Mouse (Mus musculus): ENCODE data around the gene Atp6v0e2.

Atp6v0e2 gene

DNA sequence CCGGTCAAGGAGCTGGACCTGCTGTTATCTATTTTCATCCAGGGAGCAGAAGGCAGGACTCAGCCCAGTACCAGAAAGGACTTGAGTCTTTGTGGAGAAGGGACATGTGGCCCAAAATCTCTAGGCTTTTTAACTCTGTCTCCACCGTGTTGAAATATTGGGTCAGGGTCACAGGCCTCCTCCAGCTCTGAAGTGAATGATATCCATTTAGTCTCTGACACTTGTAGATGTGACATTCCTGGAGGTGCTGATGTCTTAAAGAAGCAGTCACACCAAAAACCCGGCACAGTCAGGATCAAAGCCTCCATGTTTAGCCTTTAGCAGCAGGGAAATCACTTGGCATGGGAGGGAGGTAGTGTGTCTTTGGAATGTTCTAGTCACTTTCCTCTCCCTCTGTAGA is 3.3 kb downstream of the Atp6v0e2 start:
- no peak for DNase-seq (ENCODE audit: low spot score in 2 of 2)

DNA sequence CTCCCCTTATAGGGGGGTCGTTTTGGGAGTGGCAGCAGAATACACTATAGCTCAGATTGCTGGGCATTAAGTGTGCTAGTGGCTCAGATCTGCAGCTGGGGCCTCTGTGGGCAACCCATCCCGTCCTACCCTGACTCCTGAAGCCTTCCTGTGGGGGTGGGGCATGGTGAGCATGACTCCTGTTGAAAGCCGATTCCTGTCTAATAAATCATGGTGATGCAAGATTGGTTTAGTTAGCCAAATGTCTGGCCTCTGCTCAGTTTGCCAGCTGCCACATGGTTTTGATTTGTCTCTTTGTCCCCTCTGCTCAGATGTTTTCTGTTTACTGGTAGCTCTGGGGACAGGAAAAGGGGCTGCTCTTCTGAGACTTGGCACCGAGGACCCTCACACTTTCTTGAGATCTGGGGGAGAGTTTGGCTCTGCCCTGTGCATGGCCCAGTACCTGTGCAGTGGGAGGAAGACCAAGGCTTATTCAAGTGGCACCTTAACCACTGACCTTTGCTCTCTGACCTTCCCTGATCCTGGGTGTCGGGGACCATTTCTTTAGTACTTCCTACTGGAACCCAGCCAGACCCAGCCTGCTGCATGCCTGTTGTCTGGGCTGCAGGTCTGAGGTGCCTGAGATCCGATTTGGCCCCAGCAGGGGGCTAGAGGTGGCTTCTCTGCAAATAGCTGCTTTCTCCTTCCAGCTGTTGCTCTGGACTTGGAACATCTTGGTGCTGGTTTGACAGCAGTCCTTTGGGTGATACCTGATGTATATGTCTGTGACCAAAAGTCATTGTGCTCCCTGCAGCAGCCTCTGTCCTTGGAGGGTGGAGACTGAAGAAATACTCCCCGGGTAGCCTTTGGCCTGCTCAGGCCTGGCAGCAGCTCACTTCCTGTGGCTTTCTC is 4.4 kb downstream of the Atp6v0e2 start:
- no peak for DNase-seq (ENCODE audit: low spot score in 2 of 2)

DNA sequence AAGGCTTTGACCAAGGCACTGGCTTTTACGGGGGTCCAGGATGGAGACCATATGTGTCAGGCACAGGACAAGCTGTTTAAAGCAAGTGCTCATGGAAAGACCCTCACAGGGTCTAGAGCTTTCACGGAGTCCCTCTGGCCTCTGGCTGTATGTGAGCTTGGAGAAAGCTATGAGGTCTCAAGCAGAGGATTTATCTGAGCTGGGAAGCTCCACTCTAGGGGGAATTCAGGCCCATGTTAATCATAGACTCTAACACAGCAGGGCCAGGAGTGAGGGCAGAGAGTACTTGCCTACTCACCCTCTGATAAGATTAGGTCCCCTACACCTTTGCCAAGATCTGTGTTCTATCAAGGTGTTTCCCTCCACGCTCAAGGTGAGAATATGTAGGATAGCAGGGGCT is 5.2 kb downstream of the Atp6v0e2 start:
- DNase-seq (ENCODE audit: low spot score in 2 of 2) = no peak

DNA sequence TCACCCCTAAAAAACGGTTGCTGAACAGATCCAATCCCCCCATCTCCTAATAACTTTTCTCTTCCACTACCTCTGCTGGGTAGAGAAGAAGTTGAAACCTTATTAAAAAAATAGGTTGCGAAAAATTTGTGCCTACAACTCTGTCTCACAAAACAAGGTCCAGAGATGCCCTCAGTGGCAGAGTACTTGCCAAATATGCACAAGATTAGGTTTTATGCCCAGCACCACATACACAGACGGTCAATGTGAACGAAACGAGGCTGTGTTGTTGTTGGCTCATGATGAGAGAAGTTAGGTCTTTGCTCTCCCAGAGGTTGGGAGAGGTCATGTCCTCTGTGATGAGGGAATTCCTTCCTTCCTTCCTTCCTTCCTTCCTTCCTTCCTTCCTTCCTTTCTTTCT is 7.8 kb downstream of the Atp6v0e2 start:
- DNase-seq (ENCODE audit: low spot score in 2 of 2) = no peak

- DNase-seq (ENCODE audit: low spot score in 2 of 2) = peak in 1 of 2 experiments; percentile 26
Measured at GRCm38 (mm10) chr6:48546271-48546670, 8.9 kb downstream of the Atp6v0e2 start.

- no peak for DNase-seq (ENCODE audit: low spot score in 2 of 2)
Measured at GRCm38 (mm10) chr6:48546858-48547257, 9.4 kb downstream of the Atp6v0e2 start.

GRCm38 (mm10) chr6:48548314-48548713 is 10.9 kb downstream of the Atp6v0e2 start:
- DNase-seq (ENCODE audit: low spot score in 2 of 2) = no peak

- DNase-seq (ENCODE audit: low spot score in 2 of 2) = peak; percentile 24 to 36
Measured at GRCm38 (mm10) chr6:48552918-48553317, 15.5 kb downstream of the Atp6v0e2 start.

DNA sequence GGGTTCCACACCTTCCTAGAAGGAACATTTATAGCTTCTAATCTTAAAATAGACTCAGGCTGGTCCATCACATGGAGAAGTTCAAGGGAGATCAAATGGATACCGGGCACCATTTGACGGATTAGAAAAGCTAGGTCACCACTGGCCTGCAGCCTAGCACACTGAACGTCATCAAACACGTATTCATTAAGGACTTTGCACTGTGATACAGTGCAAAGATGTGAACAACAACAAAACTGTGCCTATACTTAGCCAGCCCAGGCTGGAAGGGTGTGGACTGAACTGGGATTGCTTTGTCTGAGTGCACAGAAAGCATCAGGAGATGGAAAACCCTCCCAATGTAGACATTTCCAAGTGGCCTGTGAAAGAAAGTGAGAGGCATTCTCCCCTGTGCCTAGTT is 16.4 kb downstream of the Atp6v0e2 start:
- no peak for DNase-seq (ENCODE audit: low spot score in 2 of 2)

DNA sequence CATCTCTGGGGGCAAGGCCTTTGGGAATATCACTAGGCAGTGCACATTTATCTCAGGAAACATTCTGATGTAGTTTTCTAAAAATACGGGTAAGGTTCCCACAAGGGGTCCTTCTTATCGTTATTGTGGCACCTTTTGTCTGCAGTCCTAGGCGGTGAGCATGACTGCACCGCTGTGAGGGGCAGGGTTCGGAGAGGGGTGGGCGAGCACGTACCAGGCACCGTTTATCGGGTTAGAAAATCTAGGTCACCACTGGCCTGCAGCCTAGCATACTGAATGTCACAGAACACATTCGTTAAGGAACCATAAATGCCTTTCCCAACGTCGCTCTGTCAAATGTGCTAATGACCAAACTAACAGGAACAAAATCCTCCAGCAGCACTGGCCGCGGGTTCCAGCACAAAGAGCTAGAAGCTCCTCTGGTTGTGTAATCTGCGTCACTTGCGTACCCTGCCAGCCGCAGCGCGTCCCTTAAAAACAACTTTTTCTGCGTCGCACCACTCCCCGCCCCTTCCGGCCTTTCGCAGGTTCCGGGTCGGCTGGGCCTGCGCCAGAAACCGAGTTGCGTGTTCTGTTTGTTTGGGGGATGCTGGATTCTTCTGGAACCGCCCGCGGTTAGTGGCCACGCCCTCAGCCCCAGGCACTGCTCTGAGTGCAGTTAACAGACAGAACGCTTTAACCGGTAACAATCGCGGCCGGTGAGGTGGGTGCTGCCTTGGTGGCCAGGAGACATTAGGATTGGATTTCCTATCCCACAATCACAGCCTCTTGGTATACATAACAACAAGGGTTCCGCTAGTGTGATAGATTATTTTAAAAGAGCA is 17.1 kb downstream of the Atp6v0e2 start, which contains the start of gene Lrrc61:
Lrrc61 (plus strand) TSS at position 517 of the 824 bp plus-strand sequence.
- DNase-seq (ENCODE audit: low spot score in 2 of 2) = peak; percentile 86 to 90

GRCm38 (mm10) chr6:48555104-48555890 is 17.9 kb downstream of the Atp6v0e2 start:
- peak; percentile 41 to 51 for DNase-seq (ENCODE audit: low spot score in 2 of 2)

DNA sequence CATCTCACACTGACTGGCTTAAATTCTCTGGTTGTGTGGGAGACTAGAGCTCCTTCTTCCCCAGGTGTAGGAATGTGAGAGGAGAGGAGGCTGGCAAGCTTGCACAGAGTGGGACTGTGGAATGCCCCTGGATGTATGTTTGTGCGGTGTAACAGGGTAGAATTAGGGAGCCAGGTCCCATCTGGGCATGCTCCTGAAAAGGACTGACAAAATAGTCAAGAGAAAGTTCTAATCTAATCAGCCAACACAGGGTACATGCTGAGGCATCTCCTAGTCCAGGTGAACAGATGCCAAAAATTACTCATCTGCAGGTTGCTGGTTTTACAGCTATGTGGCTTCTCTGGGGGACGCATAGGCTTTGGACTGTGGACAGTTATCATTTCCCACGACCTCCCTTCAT is 18.5 kb downstream of the Atp6v0e2 start:
- no peak for DNase-seq (ENCODE audit: low spot score in 2 of 2)

DNA sequence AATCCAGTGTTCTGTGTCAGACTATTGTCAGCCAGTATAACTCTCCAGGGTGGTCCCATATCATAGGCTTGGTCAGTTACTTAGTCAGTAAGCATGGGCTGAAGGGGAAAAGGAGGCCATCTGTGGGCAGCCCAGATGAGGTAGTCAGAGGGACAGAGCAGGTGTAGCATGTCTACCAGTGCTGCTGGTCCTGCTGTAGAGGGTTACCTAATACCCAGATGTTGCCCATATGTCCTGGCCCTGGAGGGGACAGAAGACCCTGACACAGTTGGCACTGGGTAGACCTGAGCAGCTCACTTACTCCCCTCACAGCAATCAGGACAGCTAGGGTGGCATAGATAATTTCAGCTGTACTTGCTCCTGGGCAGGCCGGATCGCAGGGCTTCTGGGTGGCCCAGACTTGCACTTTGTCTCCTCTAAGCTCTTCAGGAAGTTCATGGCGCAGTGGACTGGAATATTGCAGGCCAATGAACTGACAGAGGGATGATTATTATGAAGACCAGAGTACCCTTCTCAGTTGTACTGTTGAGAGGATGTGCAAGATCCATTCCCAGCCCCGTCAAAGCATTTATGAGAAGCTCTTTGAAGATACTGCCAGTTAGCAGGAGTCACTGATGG is 28.4 kb downstream of the Atp6v0e2 start:
- no peak for DNase-seq (ENCODE audit: low spot score in 2 of 2)

DNA sequence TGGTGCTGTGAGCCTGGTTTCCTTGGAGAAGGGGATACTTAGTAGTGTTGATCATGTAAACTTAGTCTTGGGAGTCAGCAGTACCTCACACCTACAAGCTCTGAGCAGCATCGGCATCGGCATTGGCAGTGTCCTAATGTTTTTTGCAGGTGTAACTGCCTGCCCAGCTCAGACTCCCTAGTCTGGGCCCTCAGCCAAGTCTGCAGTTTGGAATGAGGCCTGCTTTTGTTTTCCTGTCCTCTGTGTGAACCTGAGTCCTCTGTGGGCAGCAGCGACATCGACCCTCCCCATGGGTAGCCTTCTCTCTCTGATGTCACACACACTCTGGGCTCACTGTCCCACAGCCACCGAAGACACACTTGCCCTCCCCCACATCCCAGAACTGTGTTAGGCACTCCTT is 28.9 kb downstream of the Atp6v0e2 start:
- no peak for DNase-seq (ENCODE audit: low spot score in 2 of 2)

DNA sequence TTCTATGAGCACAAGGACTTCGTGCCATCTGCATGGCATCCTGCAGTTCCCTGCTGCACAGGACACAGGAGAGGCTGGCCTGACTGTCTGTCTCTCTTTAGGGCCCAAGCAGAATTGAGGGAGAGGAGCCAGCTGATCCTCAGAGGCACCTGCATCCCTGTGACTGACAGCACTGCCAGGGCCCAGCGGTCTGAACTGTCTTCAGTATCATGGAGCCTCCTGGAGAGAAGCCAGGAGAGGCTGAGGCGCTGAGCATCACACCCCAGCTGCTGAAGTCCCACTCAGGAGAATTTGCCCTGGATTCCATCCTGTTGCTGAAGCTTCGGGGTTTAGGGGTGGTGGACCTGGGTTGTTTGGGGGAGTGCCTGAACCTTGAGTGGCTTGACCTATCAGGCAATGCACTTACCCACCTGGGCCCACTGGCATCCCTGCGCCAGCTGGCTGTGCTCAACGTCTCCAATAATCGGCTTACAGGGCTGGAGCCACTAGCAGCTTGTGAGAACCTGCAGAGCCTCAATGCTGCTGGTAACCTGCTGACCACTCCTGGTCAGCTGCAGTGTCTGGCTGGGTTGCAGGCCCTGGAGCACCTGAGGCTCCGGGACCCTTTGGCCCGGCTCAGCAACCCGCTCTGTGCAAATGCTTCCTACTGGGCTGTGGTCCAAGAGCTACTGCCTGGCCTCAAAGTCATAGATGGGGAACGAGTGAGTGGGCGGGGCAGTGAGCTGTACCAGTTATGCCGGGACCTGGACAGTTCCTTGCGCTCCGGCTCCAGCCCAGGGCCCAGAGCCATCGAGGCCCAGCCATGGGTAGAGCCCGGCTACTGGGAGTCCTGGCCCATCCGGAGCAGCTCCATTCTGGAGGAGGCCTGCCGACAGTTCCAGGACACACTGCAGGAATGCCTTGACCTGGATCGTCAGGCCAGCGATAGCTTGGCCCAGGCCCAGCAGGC is 30.9 kb downstream of the Atp6v0e2 start:
- no peak for DNase-seq (ENCODE audit: low spot score in 2 of 2)

- no peak for DNase-seq (ENCODE audit: low spot score in 2 of 2)
Measured at GRCm38 (mm10) chr6:48569065-48569807, 31.8 kb downstream of the Atp6v0e2 start.

- DNase-seq (ENCODE audit: low spot score in 2 of 2) = no peak
Measured at GRCm38 (mm10) chr6:48572014-48572413, 34.6 kb downstream of the Atp6v0e2 start.

DNA sequence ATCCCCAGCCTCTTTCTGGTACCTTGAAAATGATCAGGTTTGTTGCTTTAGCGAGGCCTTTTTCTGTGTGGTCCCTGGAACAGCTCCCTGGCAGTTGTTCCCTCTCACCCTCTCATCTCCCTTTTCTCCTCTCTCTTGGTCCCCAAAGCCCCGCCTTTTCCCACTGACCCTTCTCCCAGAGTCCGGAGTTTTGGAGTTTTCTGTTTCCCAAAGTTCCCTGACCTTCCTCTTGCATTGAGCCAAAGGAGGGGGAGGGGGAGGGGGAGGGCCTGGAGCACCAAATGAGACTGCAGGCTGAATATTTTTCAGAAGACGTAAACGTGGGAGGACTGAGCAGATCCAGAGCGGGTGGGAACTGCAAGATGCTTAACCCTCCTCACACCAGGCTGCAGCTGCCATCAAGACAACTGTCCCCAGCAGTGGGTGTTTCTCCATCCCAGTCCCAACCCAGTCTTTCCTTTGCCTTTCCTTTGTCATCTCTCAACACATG is 35.2 kb downstream of the Atp6v0e2 start, which contains the start of gene Rarres2:
Rarres2 (minus strand) TSS at position 218 of the 490 bp plus-strand sequence.
- DNase-seq (ENCODE audit: low spot score in 2 of 2) = no peak

GRCm38 (mm10) chr6:48573280-48573679 is 35.9 kb downstream of the Atp6v0e2 start:
- DNase-seq (ENCODE audit: low spot score in 2 of 2) = no peak
